Mouse (Mus musculus) heart, postnatal 25 days (tissue): ENCODE measurements at regions not wholly inside any gene's neighbourhood (a gene's known extent, or its start where the extent isn't known, plus 50 kb on each side); places are given as distances from the start of the nearest gene placed in this dataset.

Experiments
- DNase-seq: peaks from one replicate; pipeline ENCODE4 v3.0.0; 2022; ENCODE audit warnings: low spot score
- intact Hi-C: fragments of 180-260 bp; cut with DNase I; formaldehyde crosslinking; loops from one replicate; pipeline ENCODE4 v1.15.1; 2025

DNA sequence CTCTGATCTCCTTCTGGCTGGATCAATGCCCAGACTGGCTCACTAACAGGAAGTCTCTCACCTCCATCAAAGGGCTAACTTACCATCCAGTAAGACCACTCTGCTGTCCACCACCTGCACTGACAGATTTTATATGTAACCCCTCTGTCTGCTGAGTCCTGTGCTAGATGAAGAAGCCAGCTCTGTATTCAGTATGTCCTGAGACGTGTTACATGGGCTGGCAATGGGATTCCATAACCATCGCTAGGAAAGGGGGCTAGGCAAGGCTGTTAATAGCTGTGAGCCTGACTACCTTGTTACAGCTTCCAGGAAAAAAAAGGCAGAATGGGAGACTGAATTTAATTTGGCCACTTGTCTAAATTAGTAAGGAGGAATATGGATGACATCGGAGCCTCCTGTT, 71.3 kb upstream of the Tmco5 start:
- intact Hi-C loops: no loop called here
- DNase-seq: no peak

DNA sequence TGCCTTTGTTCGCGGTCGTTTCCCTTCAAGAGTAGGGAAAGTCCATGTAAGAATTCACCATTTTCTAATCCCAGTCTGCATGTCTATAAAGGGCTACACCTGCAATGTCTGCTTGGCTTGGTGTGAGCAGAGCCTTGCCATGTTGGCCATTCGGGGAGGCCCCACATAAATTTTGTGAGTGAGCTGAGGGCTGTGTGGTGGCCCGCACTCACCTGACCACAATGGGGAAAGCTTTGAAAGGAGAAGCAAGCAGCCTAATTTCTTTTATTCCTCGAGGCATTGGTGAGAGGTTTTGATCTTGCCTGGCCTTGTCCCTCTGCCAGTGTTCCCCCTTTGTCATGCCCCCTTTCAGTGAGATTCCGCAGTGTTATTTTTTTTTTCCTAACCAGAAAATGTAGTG, 70.9 kb upstream of the Tmco5 start:
- intact Hi-C loops: no loop called here
- no peak for DNase-seq

DNA sequence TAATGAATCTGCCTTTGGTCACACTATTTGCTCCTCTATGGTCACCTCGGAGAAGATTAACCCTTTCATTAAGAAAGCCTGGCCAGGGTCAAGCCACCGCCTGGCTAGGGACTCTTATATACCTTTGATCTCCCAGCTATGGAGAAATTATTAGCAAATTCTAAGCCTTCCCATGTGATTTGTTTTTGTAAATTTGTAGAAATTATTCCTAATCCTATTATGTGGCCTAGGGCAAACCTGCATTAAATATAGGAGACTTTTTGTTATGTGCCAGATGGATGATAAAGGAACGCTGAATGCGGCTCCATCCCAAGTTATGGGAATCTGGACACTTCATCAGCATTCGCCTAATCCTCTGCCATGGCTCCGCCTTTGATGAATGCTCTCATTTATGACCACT, 70.4 kb upstream of the Tmco5 start:
- no peak for DNase-seq
- intact Hi-C loops: no loop called here

DNA sequence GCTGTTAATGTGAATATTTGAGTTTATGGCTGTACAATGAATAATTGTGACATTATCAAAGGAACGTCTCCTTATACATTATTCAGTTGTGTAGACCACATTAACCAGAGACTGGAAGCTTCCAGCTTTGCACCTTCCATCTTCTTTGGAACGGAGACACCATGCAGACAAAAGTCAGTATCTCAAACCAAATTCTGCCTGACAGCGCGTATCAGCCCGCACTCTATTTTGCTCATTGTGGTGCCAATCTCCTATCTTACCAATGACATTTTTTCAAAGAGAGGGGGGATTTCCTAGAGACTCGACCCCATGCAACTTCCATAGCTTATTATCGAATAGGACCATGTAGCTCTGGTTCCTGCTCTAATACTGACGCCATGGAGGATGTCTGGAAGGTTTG, 69.9 kb upstream of the Tmco5 start:
- no peak for DNase-seq
- intact Hi-C loops: no loop called here

DNA sequence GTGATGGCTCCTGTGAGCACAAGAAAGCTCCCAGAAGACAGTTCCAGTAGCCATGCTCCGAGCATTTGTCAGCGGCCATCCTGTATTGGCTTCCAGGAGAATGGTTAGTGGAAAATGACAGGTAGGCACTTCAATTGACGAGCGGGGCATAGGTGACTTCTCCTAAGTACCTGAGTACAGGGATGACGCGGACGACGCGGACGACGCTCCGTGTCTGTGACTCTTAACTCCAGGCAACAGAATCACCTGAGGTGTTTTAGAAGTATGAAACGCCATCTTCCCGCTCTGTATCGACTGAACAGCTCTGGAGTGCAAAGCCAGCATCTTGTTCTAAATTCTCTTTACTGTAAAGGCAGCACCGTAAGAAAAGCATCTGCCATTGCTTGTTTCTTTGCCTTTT, 68.4 kb upstream of the Tmco5 start:
- no peak for DNase-seq
- intact Hi-C loops: no loop called here

DNA sequence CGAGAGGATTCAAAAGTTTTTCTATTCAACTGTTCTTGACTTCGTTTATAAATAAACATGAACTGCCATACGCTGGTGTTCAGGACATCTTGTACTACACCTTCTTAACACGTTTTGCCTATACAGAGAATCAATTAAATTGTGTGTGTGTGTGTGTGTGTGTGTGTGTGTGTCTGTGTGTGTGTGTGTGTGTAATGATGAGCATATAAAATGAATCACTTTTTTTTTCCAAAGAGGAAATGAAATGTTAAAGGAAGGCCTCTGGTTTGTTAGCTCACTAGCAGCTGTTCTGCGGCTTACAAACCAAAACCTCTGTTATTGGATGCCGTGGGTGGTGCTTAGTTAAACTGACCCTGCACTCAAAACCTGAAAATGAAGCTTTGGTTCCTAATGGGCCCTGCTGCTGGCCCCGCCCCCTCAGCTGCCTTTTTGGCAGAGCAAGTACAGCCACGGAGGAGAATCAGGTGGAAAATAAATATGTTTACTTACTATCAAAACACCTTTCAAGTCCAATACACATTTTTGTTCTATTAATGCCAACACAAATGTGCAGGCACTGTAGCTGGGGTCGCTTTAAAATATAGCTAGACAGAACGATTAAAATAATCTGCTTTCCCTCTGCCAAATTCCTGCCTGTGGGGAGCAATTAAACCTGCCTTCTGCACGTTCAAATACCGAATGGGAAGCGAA, 65.5 kb upstream of the Tmco5 start:
- intact Hi-C loops: no loop called here

DNA sequence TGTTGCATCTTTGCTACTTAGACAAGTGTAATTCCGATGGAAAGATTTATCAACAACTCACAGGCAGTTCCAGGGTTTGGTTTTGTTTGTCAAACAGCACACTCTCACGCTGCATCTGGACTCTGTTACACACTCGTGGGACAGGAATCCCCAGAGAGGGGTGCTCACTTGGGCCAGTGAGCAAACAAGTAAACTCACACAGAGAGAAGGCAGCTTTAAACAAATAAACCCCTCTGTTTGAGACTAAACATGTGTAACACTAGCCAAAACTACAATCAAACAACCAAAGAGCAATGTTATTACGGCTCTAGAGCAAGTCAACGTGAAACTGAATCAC, 65.0 kb upstream of the Tmco5 start:
- intact Hi-C loops: no loop called here
- no peak for DNase-seq

More for the DNA sequence above, 65.5 kb upstream of the Tmco5 start:
- no peak for DNase-seq

DNA sequence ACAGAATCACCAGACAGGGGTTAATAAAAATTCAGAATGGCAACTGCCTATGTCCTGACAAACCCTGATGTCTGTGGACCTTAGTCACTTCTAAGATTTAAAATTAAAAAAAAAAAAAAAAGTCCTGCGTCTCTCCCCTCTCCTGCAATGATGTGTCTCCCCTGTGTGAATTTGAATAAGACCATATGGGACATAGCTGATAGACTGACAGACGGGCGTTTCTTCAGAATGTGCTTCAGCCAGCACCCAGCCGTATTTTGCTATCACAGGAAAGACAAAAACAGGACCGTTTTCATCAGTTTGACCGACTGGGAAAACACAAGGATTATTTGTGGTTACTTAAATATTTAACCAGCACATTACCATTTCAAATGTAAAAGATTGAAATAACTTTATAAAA, 61.4 kb upstream of the Tmco5 start:
- no peak for DNase-seq
- intact Hi-C loops: no loop called here

DNA sequence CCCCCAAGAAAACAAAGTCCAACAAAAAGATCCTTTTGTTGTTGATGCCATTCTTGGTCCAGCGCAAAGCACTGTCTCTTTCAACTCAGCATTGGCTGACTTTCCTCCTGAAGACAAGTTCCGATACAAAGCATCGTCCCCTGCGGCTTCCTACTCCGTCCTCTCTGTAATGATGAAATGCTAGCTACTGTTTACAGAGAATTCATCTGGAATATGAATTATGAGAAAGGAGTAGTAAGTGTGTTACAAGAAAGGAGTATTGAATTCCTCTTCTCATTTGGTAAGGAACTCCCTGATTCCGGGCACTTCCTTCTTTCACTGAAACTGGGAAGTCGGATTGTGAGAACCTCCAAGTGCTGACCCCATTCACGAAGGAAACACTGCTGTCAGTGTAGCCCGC, 60.9 kb upstream of the Tmco5 start:
- intact Hi-C loops: no loop called here
- no peak for DNase-seq

DNA sequence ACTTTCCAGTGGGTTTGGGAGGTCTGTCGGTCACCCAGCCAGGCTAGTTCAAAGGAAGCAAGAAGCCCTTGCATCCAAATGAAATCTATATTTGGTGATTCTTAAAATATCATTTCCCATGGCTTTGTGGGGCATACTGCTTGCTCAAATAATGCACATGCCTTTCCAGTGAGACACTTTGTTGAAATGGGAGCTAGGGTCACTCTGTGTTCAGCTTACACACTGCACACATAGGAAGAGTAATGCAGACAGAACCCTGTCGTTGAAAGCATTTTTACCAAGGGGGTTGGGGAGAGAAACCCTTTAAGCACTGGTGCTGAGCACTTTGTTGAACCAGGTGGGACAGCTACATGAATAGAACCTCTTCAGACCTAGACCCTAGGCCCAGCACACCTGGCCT, 59.9 kb upstream of the Tmco5 start:
- intact Hi-C loops: no loop called here
- no peak for DNase-seq

DNA sequence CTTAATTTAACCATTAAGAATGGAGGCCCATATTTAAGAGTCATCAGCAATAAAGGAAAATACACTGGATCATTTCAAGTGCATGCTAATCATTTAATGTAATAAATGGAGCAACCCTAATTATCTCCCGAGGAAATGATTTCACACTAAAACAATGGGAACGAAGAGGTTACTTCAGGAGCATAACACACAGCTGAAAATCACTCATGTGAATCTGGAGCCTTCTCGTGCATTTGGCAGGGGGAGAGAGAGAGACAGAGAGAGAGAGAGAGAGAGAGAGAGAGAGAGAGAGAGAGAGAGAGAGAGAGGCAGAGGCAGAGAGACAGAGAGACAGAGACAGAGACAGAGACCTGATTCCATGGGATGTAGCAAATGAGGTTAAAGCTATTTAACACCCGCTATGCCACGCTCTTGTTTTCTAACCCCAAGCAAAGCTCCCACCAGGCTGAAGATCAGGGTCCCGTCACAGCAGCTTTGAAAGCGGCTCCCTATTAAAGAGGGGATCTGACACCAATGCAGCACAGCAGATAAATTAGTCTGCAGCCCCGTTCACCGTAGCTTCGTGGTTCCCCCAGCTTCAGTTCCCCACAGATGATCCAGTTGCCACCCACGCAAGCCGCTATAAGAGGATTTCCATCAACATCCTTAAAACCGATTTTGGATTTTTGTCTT, 59.3 kb upstream of the Tmco5 start:
- DNase-seq: no peak
- intact Hi-C loops: no loop called here

DNA sequence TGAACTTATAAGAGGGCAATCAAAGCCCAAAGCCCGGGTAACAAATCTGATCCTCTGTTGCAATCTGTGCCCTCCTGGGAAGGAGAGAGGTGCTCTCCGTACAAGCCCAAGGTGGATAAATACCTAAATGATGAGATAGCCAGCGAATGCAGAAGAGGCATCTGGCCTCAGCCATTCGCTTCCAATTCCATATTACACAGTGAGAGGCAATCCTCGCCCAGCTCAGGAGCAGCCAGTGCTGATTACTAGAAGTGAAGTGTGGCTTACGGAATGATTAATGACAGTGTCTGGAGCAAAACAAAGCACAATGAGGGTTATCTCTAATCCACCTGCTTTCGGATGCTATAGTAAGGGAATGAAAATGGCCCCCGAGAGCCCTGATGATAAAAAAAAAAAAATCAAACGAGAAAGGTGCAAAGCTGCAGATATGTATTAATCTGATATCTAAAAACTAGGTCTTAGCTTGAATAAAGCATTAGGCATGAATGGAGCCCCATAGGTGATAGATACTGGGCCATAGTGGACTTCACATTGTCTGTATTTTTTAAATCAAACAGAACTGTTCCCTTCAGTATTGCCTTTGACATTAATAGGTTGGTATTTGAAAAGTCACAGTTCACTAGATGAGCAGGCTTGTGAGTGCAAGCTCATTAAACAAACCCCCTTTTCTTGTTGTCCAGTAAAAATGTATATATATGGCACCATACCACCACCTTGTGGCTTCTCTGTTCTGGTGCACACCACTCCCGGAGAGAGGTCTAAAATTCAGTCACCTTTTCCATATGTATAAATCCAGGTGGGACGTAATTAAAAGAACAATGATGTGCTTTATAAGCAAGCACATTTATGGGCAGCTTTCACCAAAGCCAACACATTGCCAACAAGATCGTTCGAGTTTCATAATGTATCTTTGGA, 57.4 kb upstream of the Tmco5 start:
- no peak for DNase-seq
- intact Hi-C loops: no loop called here
